In genomic region chr10:72326624-72327023, GRCm38 (mm10) we compare ENCODE assay signal across 19 mouse cellular contexts.
A peak's percentile ranks its signal among the peaks of the same experiment; 100 is the strongest.
DNase-seq lines count a peak whose midpoint lies in the region; ATAC-seq and TF ChIP-seq lines count a peak whose summit lies in the region.
"Had no signal": no experiment of that assay in that cellular context is flagged by ENCODE, and none has a peak within 500 bp of the region (broad histone marks: within the 10 kb centered on the region; RNA-seq: fewer than 3 reads in every experiment).

No protein-coding gene starts in this region.

- H3K9me3 ChIP-seq in midbrain, embryonic 10.5 days (replicated peaks): no peaks in the 10 kb centered on the region
- no peaks in the 10 kb centered on the region for H3K9me3 ChIP-seq in midbrain, embryonic 11.5 days (ENCODE audit: control insufficient read depth, low read length)
- no peaks in the 10 kb centered on the region for H3K9me3 ChIP-seq in hindbrain, embryonic 14.5 days (ENCODE audit: control insufficient read depth, low read length)
- H3K9me3 ChIP-seq in midbrain, embryonic 16.5 days (replicated peaks; ENCODE audit: control insufficient read depth, low read length, poor library complexity, severe bottlenecking): no peaks in the 10 kb centered on the region
- H3K9me3 ChIP-seq in liver, embryonic 12.5 days (replicated peaks): no peaks in the 10 kb centered on the region
- H3K9me3 ChIP-seq: heart, embryonic 13.5 days; limb, embryonic 13.5 days; lung, embryonic 15.5 days had no signal

- no peak; the same call in 1 of the 2 replicates for ATAC-seq in midbrain, embryonic 11.5 days (ENCODE audit: low FRiP score)
- ATAC-seq in hindbrain, embryonic 14.5 days (ENCODE audit: low FRiP score): peak; percentile 65; the same call in 1 of the 2 replicates
- peak; percentile 25; the same call in 1 of the 2 replicates for ATAC-seq in midbrain, embryonic 16.5 days
- ATAC-seq in liver, embryonic 12.5 days: no peak

- no peak overlapping the region for H3K27ac ChIP-seq in cerebellum, adult 2 months (ENCODE audit: insufficient read depth, low read length)
- H3K27ac ChIP-seq in midbrain, embryonic 10.5 days (replicated peaks): peak overlapping the region; percentile 64; the same call in 1 of the 2 replicates
- H3K27ac ChIP-seq in midbrain, embryonic 11.5 days (ENCODE audit: low read depth, low read length): no peak overlapping the region
- H3K27ac ChIP-seq in hindbrain, embryonic 14.5 days: no peak overlapping the region
- no peak overlapping the region for H3K27ac ChIP-seq in midbrain, embryonic 16.5 days (ENCODE audit: low read length)
- no peak overlapping the region for H3K27ac ChIP-seq in liver, embryonic 12.5 days
- H3K27ac ChIP-seq: heart, embryonic 13.5 days; limb, embryonic 13.5 days; liver, embryonic 14.5 days; lung, embryonic 15.5 days had no signal

- H3K4me3 ChIP-seq in cerebellum, adult 2 months (replicated peaks; ENCODE audit: insufficient read depth, low read depth, low read length): no peak overlapping the region
- no peak overlapping the region for H3K4me3 ChIP-seq in midbrain, embryonic 10.5 days
- no peak overlapping the region for H3K4me3 ChIP-seq in midbrain, embryonic 11.5 days (ENCODE audit: low read depth, low read length)
- H3K4me3 ChIP-seq in hindbrain, embryonic 14.5 days (replicated peaks; ENCODE audit: low read length): no peak overlapping the region
- no peak overlapping the region for H3K4me3 ChIP-seq in midbrain, embryonic 16.5 days (ENCODE audit: low read depth, low read length)
- no peak overlapping the region for H3K4me3 ChIP-seq in liver, embryonic 12.5 days
- H3K4me3 ChIP-seq: heart, embryonic 13.5 days; limb, embryonic 13.5 days; lung, embryonic 15.5 days had no signal

- no peak overlapping the region for H3K4me2 ChIP-seq in midbrain, embryonic 11.5 days
- H3K4me2 ChIP-seq in hindbrain, embryonic 14.5 days (replicated peaks): no peak overlapping the region
- H3K4me2 ChIP-seq in midbrain, embryonic 16.5 days (ENCODE audit: low read length): no peak overlapping the region
- H3K4me2 ChIP-seq in liver, embryonic 12.5 days: no peak overlapping the region
- H3K4me2 ChIP-seq: heart, embryonic 13.5 days; limb, embryonic 13.5 days; lung, embryonic 15.5 days had no signal

- peak; percentile 11 to 48 for DNase-seq in cerebellum, postnatal 10 days
- DNase-seq in cerebellum, adult 2 months: no peak
- no peak for DNase-seq in midbrain, embryonic 10.5 days (ENCODE audit: low spot score)
- no peak for DNase-seq in midbrain, embryonic 11.5 days (ENCODE audit: low spot score, missing footprints)
- DNase-seq in hindbrain, embryonic 14.5 days (ENCODE audit: low spot score): no peak
- no peak for DNase-seq in right cerebral cortex, postnatal 4 days
- DNase-seq: adrenal gland, postnatal 10 days; cerebellum, adult 11 months; heart, adult 18-20 months; kidney, adult 9 months; kidney, postnatal 36 days; lung, postnatal 4 days; thymus, postnatal 36 days had no signal

- no peak overlapping the region for H3K9ac ChIP-seq in midbrain, embryonic 11.5 days (ENCODE audit: low read length)
- H3K9ac ChIP-seq in hindbrain, embryonic 14.5 days: no peak overlapping the region
- H3K9ac ChIP-seq in midbrain, embryonic 16.5 days (ENCODE audit: low read depth, low read length): no peak overlapping the region
- no peak overlapping the region for H3K9ac ChIP-seq in liver, embryonic 12.5 days
- H3K9ac ChIP-seq: heart, embryonic 13.5 days; limb, embryonic 13.5 days; liver, embryonic 14.5 days; lung, embryonic 15.5 days had no signal

- WGBS in cerebellum, adult 2 months: 15% methylated on average over 4 of the region's 4 CpGs
- 58% methylated on average over 4 of the region's 4 CpGs for WGBS in midbrain, embryonic 10.5 days
- WGBS in midbrain, embryonic 11.5 days: 47% methylated on average over 4 of the region's 4 CpGs
- 23% methylated on average over 4 of the region's 4 CpGs for WGBS in hindbrain, embryonic 14.5 days
- 26% methylated on average over 4 of the region's 4 CpGs for WGBS in midbrain, embryonic 16.5 days
- 55% methylated on average over 4 of the region's 4 CpGs for whole genome bisulfite sequencing in liver, embryonic 12.5 days (ENCODE audit: insufficient replicate concordance)

- no peaks in the 10 kb centered on the region for H3K4me1 ChIP-seq in cerebellum, adult 2 months (ENCODE audit: control insufficient read depth, insufficient read depth, low read length)
- peaks cover 15% of the 10 kb centered on the region for H3K4me1 ChIP-seq in midbrain, embryonic 10.5 days
- no peaks in the 10 kb centered on the region for H3K4me1 ChIP-seq in midbrain, embryonic 11.5 days (ENCODE audit: control insufficient read depth, insufficient read depth, low read length)
- peaks cover 8% of the 10 kb centered on the region; the same call in 1 of the 2 replicates for H3K4me1 ChIP-seq in hindbrain, embryonic 14.5 days (replicated peaks; ENCODE audit: control insufficient read depth, insufficient read depth, low read length)
- no peaks in the 10 kb centered on the region for H3K4me1 ChIP-seq in midbrain, embryonic 16.5 days (ENCODE audit: control insufficient read depth, insufficient read depth, low read length)
- H3K4me1 ChIP-seq in liver, embryonic 12.5 days: no peaks in the 10 kb centered on the region
- H3K4me1 ChIP-seq: heart, embryonic 13.5 days; limb, embryonic 13.5 days; lung, embryonic 15.5 days had no signal

- H3K36me3 ChIP-seq in midbrain, embryonic 10.5 days: no peaks in the 10 kb centered on the region
- no peaks in the 10 kb centered on the region for H3K36me3 ChIP-seq in midbrain, embryonic 11.5 days (ENCODE audit: control insufficient read depth, insufficient read depth, low read length)
- H3K36me3 ChIP-seq in hindbrain, embryonic 14.5 days (replicated peaks; ENCODE audit: control insufficient read depth, insufficient read depth): no peaks in the 10 kb centered on the region
- no peaks in the 10 kb centered on the region for H3K36me3 ChIP-seq in midbrain, embryonic 16.5 days (ENCODE audit: control insufficient read depth, insufficient read depth, low read length)
- H3K36me3 ChIP-seq in liver, embryonic 12.5 days: no peaks in the 10 kb centered on the region
- H3K36me3 ChIP-seq: heart, embryonic 13.5 days; limb, embryonic 13.5 days; lung, embryonic 15.5 days had no signal

- no peak for TF ChIP-seq POLR2A in cerebellum, adult 2 months (IDR thresholded peaks at IDR 0.05; ENCODE audit: borderline replicate concordance, insufficient read depth, low read length)

- TF ChIP-seq CTCF in cerebellum, adult 2 months (IDR thresholded peaks at IDR 0.05; ENCODE audit: borderline replicate concordance, insufficient read depth, low read depth, low read length): no peak

- no peaks in the 10 kb centered on the region for H3K27me3 ChIP-seq in cerebellum, adult 2 months (ENCODE audit: control insufficient read depth, insufficient read depth, low read length)
- no peaks in the 10 kb centered on the region for H3K27me3 ChIP-seq in midbrain, embryonic 10.5 days (ENCODE audit: low read depth, poor library complexity, severe bottlenecking)
- H3K27me3 ChIP-seq in midbrain, embryonic 11.5 days (ENCODE audit: control insufficient read depth, insufficient read depth, low read length): no peaks in the 10 kb centered on the region
- no peaks in the 10 kb centered on the region for H3K27me3 ChIP-seq in hindbrain, embryonic 14.5 days (ENCODE audit: control insufficient read depth, insufficient read depth, low read length)
- no peaks in the 10 kb centered on the region for H3K27me3 ChIP-seq in midbrain, embryonic 16.5 days (ENCODE audit: control insufficient read depth, insufficient read depth, low read depth, low read length)
- no peaks in the 10 kb centered on the region for H3K27me3 ChIP-seq in liver, embryonic 12.5 days (replicated peaks)
- H3K27me3 ChIP-seq: heart, embryonic 13.5 days; limb, embryonic 13.5 days; lung, embryonic 15.5 days had no signal

Comparison
In these comparisons a context has a peak if more than half of its experiments do, and no peak if none do; other contexts are left out.
1. DNase-seq: peak in cerebellum, postnatal 10 days (2 of 2); none in cerebellum, adult 2 months (0 of 2), midbrain, embryonic 10.5 days (single experiment), midbrain, embryonic 11.5 days (single experiment), hindbrain, embryonic 14.5 days (single experiment) and right cerebral cortex, postnatal 4 days (single experiment).
2. ATAC-seq: peak in hindbrain, embryonic 14.5 days (single experiment) and midbrain, embryonic 16.5 days (single experiment); none in midbrain, embryonic 11.5 days (single experiment) and liver, embryonic 12.5 days (single experiment).